Mouse (Mus musculus) embryo, embryonic 11.5 days (tissue): Measurements from ENCODE around the gene Tmem109.
A peak's percentile ranks its signal among the peaks of the same experiment; 100 is the strongest.

Experiments used
- DNase-seq: peaks from one replicate; pipeline ENCODE4 v3.0.0-alpha.2; 2012; ENCODE audit warnings: low read depth, low spot score

Tmem109 gene

GRCm38 (mm10) chr19:10892201-10892600, 10.4 kb upstream of the Tmem109 start:
- DNase-seq = no peak

GRCm38 (mm10) chr19:10880975-10881425, 801 bp downstream of the Tmem109 start:
- no peak for DNase-seq

GRCm38 (mm10) chr19:10880085-10880974, 1.5 kb downstream of the Tmem109 start:
- no peak for DNase-seq

- DNase-seq = no peak
These were observed 3.5 kb downstream of the Tmem109 start for GRCm38 (mm10) chr19:10878201-10878837.

GRCm38 (mm10) chr19:10871328-10871961, 10.4 kb downstream of the Tmem109 start:
- DNase-seq = no peak

- no peak for DNase-seq
These were observed 11.1 kb downstream of the Tmem109 start for GRCm38 (mm10) chr19:10870676-10871075.

- DNase-seq = no peak
These were observed 11.8 kb downstream of the Tmem109 start, which contains the start of gene Tmem132a for GRCm38 (mm10) chr19:10869886-10870527. Tmem132a (minus strand) TSS chr19:10869940.

- peak; percentile 72 for DNase-seq
These were observed 12.4 kb downstream of the Tmem109 start for GRCm38 (mm10) chr19:10869241-10869885.

- no peak for DNase-seq
These were observed 13.1 kb downstream of the Tmem109 start for GRCm38 (mm10) chr19:10868623-10869141.

- DNase-seq = no peak
These were observed 13.7 kb downstream of the Tmem109 start for GRCm38 (mm10) chr19:10867946-10868622.

GRCm38 (mm10) chr19:10866351-10866750, 15.4 kb downstream of the Tmem109 start:
- DNase-seq = no peak

GRCm38 (mm10) chr19:10860072-10860497, 21.7 kb downstream of the Tmem109 start:
- DNase-seq = no peak

- no peak for DNase-seq
These were observed 25.3 kb downstream of the Tmem109 start for GRCm38 (mm10) chr19:10856520-10856919.

GRCm38 (mm10) chr19:10855422-10855821, 26.4 kb downstream of the Tmem109 start:
- DNase-seq = no peak

- no peak for DNase-seq
These were observed 34.3 kb downstream of the Tmem109 start for GRCm38 (mm10) chr19:10847311-10848087.

- DNase-seq = no peak
These were observed 35.7 kb downstream of the Tmem109 start for GRCm38 (mm10) chr19:10846150-10846549.

- DNase-seq = no peak
These were observed 36.3 kb downstream of the Tmem109 start for GRCm38 (mm10) chr19:10845454-10845853.

- no peak for DNase-seq
These were observed 37.6 kb downstream of the Tmem109 start for GRCm38 (mm10) chr19:10844206-10844605.

GRCm38 (mm10) chr19:10842914-10843313, 38.9 kb downstream of the Tmem109 start:
- DNase-seq = no peak
